Mouse (Mus musculus): ENCODE results near the gene Lmx1a. TPM values are rescaled to one million over a fixed set of nuclear protein-coding genes. Genes with fewer than 3 reads are reported as not detected.

Gene Lmx1a
- polyA plus RNA-seq, 1 experiment from 2014 or later, result not detected

- Histone ChIP-seq H3K27ac (replicated peaks in 1 of 2; ENCODE audit: control insufficient read depth in 1 of 2, insufficient read depth in 1 of 2, low read depth in 2 of 2, low read length in 2 of 2) (no peak overlapping the region), H3K4me2 (ENCODE audit: low read length) (0 out of 2 replicates have a peak overlapping the region, but pooled peaks have one; percentile 23), H3K9ac (ENCODE audit: low read length) (no peak overlapping the region; the same call in 1 of the 2 replicates)
These were observed 72.8 kb downstream of the Lmx1a start for GRCm38 (mm10) chr1:167761785-167762223.

GRCm38 (mm10) chr1:167766619-167767018 lies 77.6 kb downstream of the Lmx1a start:
- Histone ChIP-seq H3K4me2 (ENCODE audit: low read length) (no peak overlapping the region), H3K9me3 (ENCODE audit: control insufficient read depth, low read length) (no peaks in the 10 kb centered on the region), H3K36me3 (ENCODE audit: control insufficient read depth, insufficient read depth, low read length) (no peaks in the 10 kb centered on the region), H3K27me3 (ENCODE audit: control insufficient read depth, insufficient read depth, low read length) (no peaks in the 10 kb centered on the region), H3K27ac (replicated peaks in 1 of 2; ENCODE audit: control insufficient read depth in 1 of 2, insufficient read depth in 1 of 2, low read depth in 2 of 2, low read length in 2 of 2) (no peak overlapping the region), H3K4me3 (ENCODE audit: control insufficient read depth in 1 of 2, insufficient read depth in 1 of 2, low read depth in 1 of 2, low read length in 2 of 2) (no peak overlapping the region), H3K4me1 (ENCODE audit: control insufficient read depth in 2 of 2, insufficient read depth in 2 of 2, low read length in 2 of 2) (no peaks in the 10 kb centered on the region), H3K9ac (ENCODE audit: low read length) (no peak overlapping the region)
- no peak for ATAC-seq (ENCODE audit: insufficient number of reproducible peaks, insufficient read depth, low FRiP score, low read depth)
- 76% methylated on average over 4 of the region's 4 CpGs for WGBS

More at GRCm38 (mm10) chr1:167761785-167762223, 72.8 kb downstream of the Lmx1a start:
- Histone ChIP-seq H3K27me3 (ENCODE audit: control insufficient read depth, insufficient read depth, low read length) (no peaks in the 10 kb centered on the region), H3K4me3 (ENCODE audit: control insufficient read depth in 1 of 2, insufficient read depth in 1 of 2, low read depth in 1 of 2, low read length in 2 of 2) (no peak overlapping the region), H3K4me1 (ENCODE audit: control insufficient read depth in 2 of 2, insufficient read depth in 2 of 2, low read length in 2 of 2) (no peaks in the 10 kb centered on the region), H3K9me3 (ENCODE audit: control insufficient read depth, low read length) (no peaks in the 10 kb centered on the region), H3K36me3 (ENCODE audit: control insufficient read depth, insufficient read depth, low read length) (no peaks in the 10 kb centered on the region)
- ATAC-seq (ENCODE audit: insufficient number of reproducible peaks, insufficient read depth, low FRiP score, low read depth), result no peak
- WGBS, result 14% methylated on average over 13 of the region's 13 CpGs

- 73% methylated on average over 7 of the region's 7 CpGs for WGBS
- Histone ChIP-seq H3K4me1 (ENCODE audit: control insufficient read depth in 2 of 2, insufficient read depth in 2 of 2, low read length in 2 of 2) (no peaks in the 10 kb centered on the region), H3K9ac (ENCODE audit: low read length) (no peak overlapping the region), H3K4me2 (ENCODE audit: low read length) (no peak overlapping the region), H3K36me3 (ENCODE audit: control insufficient read depth, insufficient read depth, low read length) (no peaks in the 10 kb centered on the region), H3K27ac (replicated peaks in 1 of 2; ENCODE audit: control insufficient read depth in 1 of 2, insufficient read depth in 1 of 2, low read depth in 2 of 2, low read length in 2 of 2) (no peak overlapping the region), H3K9me3 (ENCODE audit: control insufficient read depth, low read length) (no peaks in the 10 kb centered on the region), H3K4me3 (ENCODE audit: control insufficient read depth in 1 of 2, insufficient read depth in 1 of 2, low read depth in 1 of 2, low read length in 2 of 2) (no peak overlapping the region), H3K27me3 (ENCODE audit: control insufficient read depth, insufficient read depth, low read length) (no peaks in the 10 kb centered on the region)
- no peak for ATAC-seq (ENCODE audit: insufficient number of reproducible peaks, insufficient read depth, low FRiP score, low read depth)
These were observed 81.4 kb downstream of the Lmx1a start for GRCm38 (mm10) chr1:167770457-167770856.

GRCm38 (mm10) chr1:167779766-167780488 lies 90.9 kb downstream of the Lmx1a start:
- ATAC-seq (ENCODE audit: insufficient number of reproducible peaks, insufficient read depth, low FRiP score, low read depth), result no peak
- no peak overlapping the region for H3K4me2 ChIP-seq (ENCODE audit: low read length)
- H3K9me3 ChIP-seq (ENCODE audit: control insufficient read depth, low read length), result no peaks in the 10 kb centered on the region
- no peak overlapping the region for H3K27ac ChIP-seq (replicated peaks in 1 of 2; ENCODE audit: control insufficient read depth in 1 of 2, insufficient read depth in 1 of 2, low read depth in 2 of 2, low read length in 2 of 2)
- no peak overlapping the region for H3K9ac ChIP-seq (ENCODE audit: low read length)
- H3K36me3 ChIP-seq (ENCODE audit: control insufficient read depth, insufficient read depth, low read length), result no peaks in the 10 kb centered on the region
- no peak overlapping the region for H3K4me3 ChIP-seq (ENCODE audit: control insufficient read depth in 1 of 2, insufficient read depth in 1 of 2, low read depth in 1 of 2, low read length in 2 of 2)
- H3K4me1 ChIP-seq (ENCODE audit: control insufficient read depth in 2 of 2, insufficient read depth in 2 of 2, low read length in 2 of 2), result peaks cover 0 to 2% of the 10 kb centered on the region in 2 experiments; a peak in 1 of 4 replicates
- 62% methylated on average over 5 of the region's 5 CpGs for WGBS
- H3K27me3 ChIP-seq (ENCODE audit: control insufficient read depth, insufficient read depth, low read length), result no peaks in the 10 kb centered on the region

GRCm38 (mm10) chr1:167781787-167782484 lies 92.9 kb downstream of the Lmx1a start:
- Histone ChIP-seq H3K9ac (ENCODE audit: low read length) (no peak overlapping the region), H3K4me2 (ENCODE audit: low read length) (no peak overlapping the region), H3K27me3 (ENCODE audit: control insufficient read depth, insufficient read depth, low read length) (no peaks in the 10 kb centered on the region), H3K9me3 (ENCODE audit: control insufficient read depth, low read length) (no peaks in the 10 kb centered on the region), H3K27ac (replicated peaks in 1 of 2; ENCODE audit: control insufficient read depth in 1 of 2, insufficient read depth in 1 of 2, low read depth in 2 of 2, low read length in 2 of 2) (no peak overlapping the region), H3K4me3 (ENCODE audit: control insufficient read depth in 1 of 2, insufficient read depth in 1 of 2, low read depth in 1 of 2, low read length in 2 of 2) (no peak overlapping the region), H3K36me3 (ENCODE audit: control insufficient read depth, insufficient read depth, low read length) (no peaks in the 10 kb centered on the region), H3K4me1 (ENCODE audit: control insufficient read depth in 2 of 2, insufficient read depth in 2 of 2, low read length in 2 of 2) (peaks cover 0 to 2% of the 10 kb centered on the region in 2 experiments; a peak in 1 of 4 replicates)
- ATAC-seq (ENCODE audit: insufficient number of reproducible peaks, insufficient read depth, low FRiP score, low read depth), result no peak
- WGBS, result 58% methylated on average over 10 of the region's 10 CpGs

- WGBS, result 67% methylated on average over 2 of the region's 2 CpGs
- ATAC-seq (ENCODE audit: insufficient number of reproducible peaks, insufficient read depth, low FRiP score, low read depth), result no peak
- H3K4me3 ChIP-seq (ENCODE audit: control insufficient read depth in 1 of 2, insufficient read depth in 1 of 2, low read depth in 1 of 2, low read length in 2 of 2), result no peak overlapping the region
- 0 out of 2 replicates have a peak, but pooled peaks cover 3% of the 10 kb centered on the region for H3K27me3 ChIP-seq (ENCODE audit: control insufficient read depth, insufficient read depth, low read length)
- no peak overlapping the region for H3K9ac ChIP-seq (ENCODE audit: low read length)
- no peaks in the 10 kb centered on the region for H3K36me3 ChIP-seq (ENCODE audit: control insufficient read depth, insufficient read depth, low read length)
- H3K4me2 ChIP-seq (ENCODE audit: low read length), result no peak overlapping the region
- no peaks in the 10 kb centered on the region for H3K9me3 ChIP-seq (ENCODE audit: control insufficient read depth, low read length)
- H3K27ac ChIP-seq (replicated peaks in 1 of 2; ENCODE audit: control insufficient read depth in 1 of 2, insufficient read depth in 1 of 2, low read depth in 2 of 2, low read length in 2 of 2), result no peak overlapping the region
- H3K4me1 ChIP-seq (ENCODE audit: control insufficient read depth in 2 of 2, insufficient read depth in 2 of 2, low read length in 2 of 2), result peaks cover 0 to 2% of the 10 kb centered on the region in 2 experiments; a peak in 1 of 4 replicates
These were observed 95.0 kb downstream of the Lmx1a start for GRCm38 (mm10) chr1:167784067-167784466.

- H3K4me3 ChIP-seq (ENCODE audit: control insufficient read depth in 1 of 2, insufficient read depth in 1 of 2, low read depth in 1 of 2, low read length in 2 of 2), result no peak overlapping the region
- no peak overlapping the region for H3K27ac ChIP-seq (replicated peaks in 1 of 2; ENCODE audit: control insufficient read depth in 1 of 2, insufficient read depth in 1 of 2, low read depth in 2 of 2, low read length in 2 of 2)
- no peak overlapping the region for H3K9ac ChIP-seq (ENCODE audit: low read length)
- no peaks in the 10 kb centered on the region; a peak in 1 of 4 replicates for H3K4me1 ChIP-seq (ENCODE audit: control insufficient read depth in 2 of 2, insufficient read depth in 2 of 2, low read length in 2 of 2)
- H3K36me3 ChIP-seq (ENCODE audit: control insufficient read depth, insufficient read depth, low read length), result no peaks in the 10 kb centered on the region
- H3K9me3 ChIP-seq (ENCODE audit: control insufficient read depth, low read length), result no peaks in the 10 kb centered on the region
- no peak for ATAC-seq (ENCODE audit: insufficient number of reproducible peaks, insufficient read depth, low FRiP score, low read depth)
- H3K4me2 ChIP-seq (ENCODE audit: low read length), result no peak overlapping the region
- WGBS, result 75% methylated on average over 12 of the region's 12 CpGs
- 0 out of 2 replicates have a peak, but pooled peaks cover 3% of the 10 kb centered on the region for H3K27me3 ChIP-seq (ENCODE audit: control insufficient read depth, insufficient read depth, low read length)
These were observed 99.8 kb downstream of the Lmx1a start for GRCm38 (mm10) chr1:167788684-167789413.
